Mouse (Mus musculus) bone marrow, adult 2 months (tissue): Measurements from ENCODE around the gene Sp8. TPM values are rescaled to one million over a fixed set of nuclear protein-coding genes. Genes with fewer than 3 reads are reported as not detected.

Source experiments
- H3K27ac ChIP-seq: fragments of 200-500 bp; 2 replicates; pipeline ENCODE4 v1.5.1; 2012; ENCODE audit warnings: low read depth, mild to moderate bottlenecking, control low read depth, inconsistent platforms, low read length; ENCODE audit not compliant: control insufficient read depth, poor library complexity, insufficient read depth
- H3K4me1 ChIP-seq: fragments of 200-500 bp; 2 replicates; pipeline ENCODE4 v1.6.1; 2011; ENCODE audit warnings: low read length; ENCODE audit not compliant: control insufficient read depth, insufficient read depth
- H3K4me3 ChIP-seq: fragments of 200-500 bp; replicated peaks from 2 replicates; pipeline ENCODE3; 2011; ENCODE audit warnings: mild to moderate bottlenecking, low read depth, low read length, control low read depth; ENCODE audit not compliant: control insufficient read depth
- CTCF ChIP-seq: fragments of 200-500 bp; IDR thresholded peaks from 2 replicates; pipeline ENCODE4 v1.5.1; 2011; ENCODE audit warnings: low read length, control low read depth; ENCODE audit not compliant: control insufficient read depth, insufficient read depth
- POLR2A ChIP-seq: fragments of 200-500 bp; IDR thresholded peaks from 2 replicates; pipeline ENCODE4 v1.6.1; 2011; ENCODE audit warnings: low read depth, mild to moderate bottlenecking, control low read depth, low read length, borderline replicate concordance; ENCODE audit not compliant: control insufficient read depth
- WGBS: fragments of 180-500 bp; shearing (Covaris S2); methylation state at CpG from one replicate; pipeline ENCODE4 v1.1.7; 2018; 5-methylcytosine and 5-hydroxymethylcytosine counted together
- polyA plus RNA-seq: library from polyadenylated mRNA; stranded (reverse); fragments of >200 nt; gene quantifications from 2 replicates; pipeline ENCODE4 v1.2.4, GENCODE M21; 2011; ENCODE audit warnings: low replicate concordance; ENCODE audit not compliant: missing spikeins, insufficient read depth, insufficient read length

Sp8 gene
- 0.22 and 0.32 TPM in 2 replicates for polyA plus RNA-seq

- TF ChIP-seq CTCF, result no peak
- no peak for TF ChIP-seq POLR2A
- WGBS, result 3% methylated on average over 6 of the region's 6 CpGs
Measured at GRCm38 (mm10) chr12:118846221-118846620, at the start of gene Sp8. TSS of gene Sp8 (plus strand) at chr12:118846329.

GRCm38 (mm10) chr12:118811328-118811961, 34.7 kb upstream of the Sp8 start:
- TF ChIP-seq POLR2A (no peak), CTCF (no peak)
- no peak overlapping the region for H3K27ac ChIP-seq
- H3K4me1 ChIP-seq, result no peaks in the 10 kb centered on the region
- no peak overlapping the region for H3K4me3 ChIP-seq
- WGBS, result 16% methylated on average over 17 of the region's 17 CpGs

More at GRCm38 (mm10) chr12:118846221-118846620, at the start of gene Sp8:
- Histone ChIP-seq H3K4me3 (peak within 1 kb of the TSS; percentile 40), H3K4me1 (no peaks in the 10 kb centered on the region; the same call in 1 of the 2 replicates), H3K27ac (no peak within 1 kb of the TSS)

- Histone ChIP-seq H3K4me1 (no peaks in the 10 kb centered on the region), H3K27ac (no peak overlapping the region), H3K4me3 (no peak overlapping the region)
- no peak for TF ChIP-seq CTCF
- no peak for TF ChIP-seq POLR2A
- 70% methylated on average over 3 of the region's 3 CpGs for WGBS
Measured at GRCm38 (mm10) chr12:118814561-118814960, 31.6 kb upstream of the Sp8 start.

GRCm38 (mm10) chr12:118816156-118816555, 30.0 kb upstream of the Sp8 start:
- no peak for TF ChIP-seq CTCF
- no peak for TF ChIP-seq POLR2A
- H3K4me3 ChIP-seq, result no peak overlapping the region
- H3K4me1 ChIP-seq, result no peaks in the 10 kb centered on the region
- H3K27ac ChIP-seq, result no peak overlapping the region

- no peak overlapping the region for H3K27ac ChIP-seq
- H3K4me1 ChIP-seq, result no peaks in the 10 kb centered on the region
- WGBS, result 81% methylated on average over 6 of the region's 6 CpGs
- no peak overlapping the region for H3K4me3 ChIP-seq
- TF ChIP-seq POLR2A (no peak), CTCF (no peak)
Measured at GRCm38 (mm10) chr12:118829881-118830280, 16.2 kb upstream of the Sp8 start.

GRCm38 (mm10) chr12:118836411-118837341, 9.5 kb upstream of the Sp8 start:
- Histone ChIP-seq H3K4me1 (no peaks in the 10 kb centered on the region), H3K4me3 (no peak overlapping the region), H3K27ac (no peak overlapping the region)
- TF ChIP-seq POLR2A (no peak), CTCF (no peak)
- WGBS, result 3% methylated on average over 70 of the region's 72 CpGs

GRCm38 (mm10) chr12:118837361-118837760, 8.8 kb upstream of the Sp8 start:
- no peak for TF ChIP-seq POLR2A
- no peak for TF ChIP-seq CTCF
- Histone ChIP-seq H3K4me3 (no peak overlapping the region), H3K4me1 (no peaks in the 10 kb centered on the region), H3K27ac (no peak overlapping the region)
- WGBS, result 7% methylated on average over 11 of the region's 11 CpGs

- 5% methylated on average over 2 of the region's 2 CpGs for WGBS
- TF ChIP-seq POLR2A, result no peak
- TF ChIP-seq CTCF, result no peak
- Histone ChIP-seq H3K4me1 (no peaks in the 10 kb centered on the region), H3K27ac (no peak overlapping the region), H3K4me3 (no peak overlapping the region)
Measured at GRCm38 (mm10) chr12:118838260-118838659, 7.9 kb upstream of the Sp8 start.
